Mouse (Mus musculus) CH12.LX (cell line): ENCODE measurements around the gene Ptprm. TPM values are rescaled to one million over a fixed set of nuclear protein-coding genes. Genes with fewer than 3 reads are reported as not detected.

ENCODE experiments used
- DNase-seq: peaks from one replicate; pipeline ENCODE4 v3.0.0-alpha.2; 2013; ENCODE audit errors: extremely low read depth
- H3K27ac ChIP-seq: 2 replicates; pipeline ENCODE4 v1.5.1; 2012; ENCODE audit warnings: low read depth, mild to moderate bottlenecking, control low read depth, moderate library complexity; ENCODE audit not compliant: insufficient read depth
- H3K27me3 ChIP-seq: replicated peaks from 2 replicates; pipeline ENCODE3; 2012; ENCODE audit warnings: inconsistent platforms
- H3K36me3 ChIP-seq, 2 experiments: replicated peaks in 1 of 2; 2 replicates each; pipeline versions ENCODE3 to v1.6.1; 2012; ENCODE audit warnings: inconsistent platforms in 1 of 2, low read length in 1 of 2, mild to moderate bottlenecking in 1 of 2, mixed read lengths in 1 of 2, moderate library complexity in 1 of 2; ENCODE audit not compliant: control insufficient read depth in 1 of 2, insufficient read depth in 1 of 2
- H3K4me1 ChIP-seq, 2 experiments: 2 replicates each; pipeline ENCODE4 v1.6.1; 2012; ENCODE audit warnings: inconsistent platforms in 1 of 2, moderate library complexity in 1 of 2; ENCODE audit not compliant: insufficient read depth in 2 of 2, control insufficient read depth in 1 of 2
- H3K4me2 ChIP-seq: 2 replicates; pipeline ENCODE4 v1.6.1; 2012; ENCODE audit warnings: low read depth, mild to moderate bottlenecking, control low read depth; ENCODE audit not compliant: poor library complexity, insufficient read depth, severe bottlenecking
- H3K4me3 ChIP-seq, 3 experiments: fragments of 150-350 bp in 1 of 3; sonication (generic) in 1 of 3; replicated peaks in 1 of 3; 2 replicates each; pipeline versions ENCODE3 to v1.5.1; 2011 to 2012; ENCODE audit warnings: low read depth in 2 of 3, low read length in 2 of 3, mild to moderate bottlenecking in 2 of 3, moderate library complexity in 2 of 3, control low read depth in 1 of 3, improper control_type of control experiment in 1 of 3, inconsistent platforms in 1 of 3, mixed read lengths in 1 of 3; ENCODE audit not compliant: poor library complexity in 1 of 3
- H3K79me2 ChIP-seq: replicated peaks from 2 replicates; pipeline ENCODE4 v1.6.1; 2012; ENCODE audit warnings: mild to moderate bottlenecking, moderate library complexity; ENCODE audit not compliant: control insufficient read depth, poor library complexity, insufficient read depth, severe bottlenecking; ENCODE audit errors: extremely low read depth
- H3K9ac ChIP-seq: 2 replicates; pipeline ENCODE4 v1.6.1; 2012; ENCODE audit warnings: low read depth, mild to moderate bottlenecking, control low read depth, moderate library complexity; ENCODE audit not compliant: insufficient read depth
- H3K9me3 ChIP-seq: replicated peaks from 2 replicates; pipeline ENCODE3; 2012; ENCODE audit warnings: low read length, inconsistent platforms, mixed read lengths
- BHLHE40 ChIP-seq: IDR thresholded peaks from 2 replicates; pipeline ENCODE4 v1.6.1; 2011; ENCODE audit warnings: mild to moderate bottlenecking, low read depth, low read length, improper control_type of control experiment
- CHD1 ChIP-seq: IDR thresholded peaks from 2 replicates; pipeline ENCODE4 v1.6.1; 2012; ENCODE audit warnings: low read depth, low read length, improper control_type of control experiment, inconsistent platforms
- CTCF ChIP-seq, 2 experiments: IDR thresholded peaks in 1 of 2; conservative IDR thresholded peaks in 1 of 2; 2 replicates each; pipeline ENCODE4 v1.5.1; 2011 to 2012; ENCODE audit warnings: low read depth in 2 of 2, low read length in 2 of 2, improper control_type of control experiment in 1 of 2, inconsistent platforms in 1 of 2, mild to moderate bottlenecking in 1 of 2, moderate library complexity in 1 of 2
- EP300 ChIP-seq: IDR thresholded peaks from 2 replicates; pipeline ENCODE4 v1.6.1; 2011; ENCODE audit warnings: low read length, improper control_type of control experiment
- ETS1 ChIP-seq: conservative IDR thresholded peaks from 2 replicates; pipeline ENCODE4 v1.6.1; 2012; ENCODE audit warnings: low read depth, mild to moderate bottlenecking, inconsistent platforms, low read length, improper control_type of control experiment, moderate library complexity
- GABPA ChIP-seq: IDR thresholded peaks from 2 replicates; pipeline ENCODE4 v1.6.1; 2012; ENCODE audit warnings: low read depth, low read length, improper control_type of control experiment, inconsistent platforms; ENCODE audit not compliant: insufficient replicate concordance
- IRF4 ChIP-seq: IDR thresholded peaks from 2 replicates; pipeline ENCODE4 v1.6.1; 2014; ENCODE audit warnings: low read depth, mild to moderate bottlenecking, inconsistent platforms, low read length, improper control_type of control experiment
- JUN ChIP-seq: IDR thresholded peaks from 2 replicates; pipeline ENCODE4 v1.6.1; 2011; ENCODE audit warnings: low read depth, mild to moderate bottlenecking, low read length, improper control_type of control experiment, moderate library complexity; ENCODE audit not compliant: insufficient read depth
- JUND ChIP-seq: conservative IDR thresholded peaks from 2 replicates; pipeline ENCODE4 v1.6.1; 2011; ENCODE audit warnings: low read depth, low read length, improper control_type of control experiment
- MAFK ChIP-seq: IDR thresholded peaks from 2 replicates; pipeline ENCODE4 v1.6.1; 2011; ENCODE audit warnings: low read length, improper control_type of control experiment; ENCODE audit not compliant: insufficient replicate concordance
- MAX ChIP-seq: IDR thresholded peaks from 2 replicates; pipeline ENCODE4 v1.6.1; 2011; ENCODE audit warnings: low read length, improper control_type of control experiment
- MXI1 ChIP-seq: IDR thresholded peaks from 2 replicates; pipeline ENCODE4 v1.6.1; 2011; ENCODE audit warnings: mild to moderate bottlenecking, low read depth, low read length, improper control_type of control experiment
- NELFE ChIP-seq: IDR thresholded peaks from 2 replicates; pipeline ENCODE4 v1.6.1; 2011; ENCODE audit warnings: low read depth, low read length, improper control_type of control experiment
- PAX5 ChIP-seq: IDR thresholded peaks from 2 replicates; pipeline ENCODE4 v1.6.1; 2012; ENCODE audit warnings: low read length, inconsistent platforms, mixed read lengths
- RAD21 ChIP-seq: IDR thresholded peaks from 2 replicates; pipeline ENCODE4 v1.6.1; 2011; ENCODE audit warnings: low read depth, mild to moderate bottlenecking, low read length, improper control_type of control experiment, moderate library complexity
- RCOR1 ChIP-seq: conservative IDR thresholded peaks from 2 replicates; pipeline ENCODE4 v1.6.1; 2012; ENCODE audit warnings: low read depth, mild to moderate bottlenecking, inconsistent platforms, low read length, improper control_type of control experiment
- SIN3A ChIP-seq: IDR thresholded peaks from 2 replicates; pipeline ENCODE4 v1.6.1; 2012; ENCODE audit warnings: low read length, improper control_type of control experiment, inconsistent platforms
- SMC3 ChIP-seq: IDR thresholded peaks from 2 replicates; pipeline ENCODE4 v1.6.1; 2011; ENCODE audit warnings: low read depth, low read length, improper control_type of control experiment
- TBP ChIP-seq: conservative IDR thresholded peaks from 2 replicates; pipeline ENCODE4 v1.6.1; 2011; ENCODE audit warnings: low read depth, low read length, improper control_type of control experiment
- TCF12 ChIP-seq: IDR thresholded peaks from 2 replicates; pipeline ENCODE4 v1.6.1; 2014; ENCODE audit warnings: low read depth, mild to moderate bottlenecking, inconsistent platforms, low read length, improper control_type of control experiment
- USF1 ChIP-seq: IDR thresholded peaks from 2 replicates; pipeline ENCODE4 v1.6.1; 2014; ENCODE audit warnings: low read depth, mild to moderate bottlenecking, inconsistent platforms, low read length, improper control_type of control experiment
- USF2 ChIP-seq: conservative IDR thresholded peaks from 2 replicates; pipeline ENCODE4 v1.6.1; 2011; ENCODE audit warnings: low read depth, low read length, improper control_type of control experiment
- ZNF384 ChIP-seq: IDR thresholded peaks from 2 replicates; pipeline ENCODE4 v1.6.1; 2012; ENCODE audit warnings: low read depth, low read length, improper control_type of control experiment, inconsistent platforms
- dilution Hi-C: fragments of 300-500 bp; cut with MboI; formaldehyde crosslinking; loops from 2 replicates; pipeline ENCODE4 v1.14.3; 2020; ENCODE audit warnings: low sequenced_read_pairs; ENCODE audit not compliant: extremely low pct_unique_long_range_greater_than_20kb, extremely low pct_ligation_motif_present
- in situ Hi-C: fragments of 300-500 bp; cut with MboI; formaldehyde crosslinking; loops from 3 replicates; pipeline ENCODE4 v1.14.3; 2019; ENCODE audit warnings: low sequenced_read_pairs, low pct_ligation_motif_present, low pct_unique_long_range_greater_than_20kb, mixed read lengths
- polyA plus RNA-seq: library from polyadenylated mRNA; unstranded; fragments of >175 nt; gene quantifications from 2 replicates; pipeline ENCODE4 v1.2.1, GENCODE M21; 2012; ENCODE audit warnings: low read depth; ENCODE audit not compliant: insufficient read length
- total RNA-seq, 2 experiments: library from RNA; depleted of rRNA; stranded (reverse); fragments of 300-350 nt in 1 of 2; fragments of >200 nt in 1 of 2; gene quantifications; 2 replicates each; pipeline ENCODE4 v1.2.3; 2012 to 2014

Gene Ptprm
- total and polyA plus RNA-seq, 3 experiments: not detected

DNA sequence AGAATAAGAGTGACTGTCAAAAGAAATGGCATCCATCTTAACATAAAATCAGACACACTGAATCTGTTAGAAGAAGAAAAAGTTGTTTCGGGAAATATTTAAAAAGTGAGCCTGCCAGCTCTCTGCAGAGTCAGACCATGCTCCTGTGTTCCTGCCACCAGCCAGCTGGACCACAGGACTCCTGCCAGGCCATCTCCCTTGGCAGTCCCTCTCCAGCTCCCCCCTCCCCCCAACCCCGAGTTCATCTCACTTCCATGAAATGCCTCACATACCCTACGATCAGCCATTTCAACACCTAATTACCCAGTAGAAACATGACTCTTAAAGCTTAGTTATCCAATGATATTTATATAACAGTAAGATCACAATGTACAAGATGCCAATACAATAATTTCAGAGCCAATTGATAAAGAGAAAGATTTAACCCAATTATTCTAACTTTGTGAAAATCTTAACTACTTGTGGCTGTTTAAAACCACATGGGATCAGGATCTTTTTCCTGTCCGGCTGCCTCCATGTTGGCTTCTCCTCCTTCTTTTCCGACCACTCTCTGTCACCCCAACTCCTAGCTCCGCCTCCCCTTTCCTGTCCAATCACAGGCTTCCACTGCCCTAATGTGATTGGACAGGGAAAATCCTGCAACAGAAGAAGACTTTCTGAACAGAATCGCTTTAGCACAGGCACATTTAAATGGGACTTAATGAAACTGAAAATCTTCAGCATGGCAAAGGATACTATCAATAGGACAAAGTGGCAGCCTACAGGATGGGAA is 716.1 kb downstream of the Ptprm start:
- H3K9me3 ChIP-seq: peaks cover 55% of the 10 kb centered on the region
- no peak for TF ChIP-seq EP300
- no peak for TF ChIP-seq NELFE
- no peak for TF ChIP-seq TBP
- TF ChIP-seq GABPA: no peak
- no peak for TF ChIP-seq JUND
- no peak for TF ChIP-seq ETS1
- TF ChIP-seq JUN: no peak
- TF ChIP-seq CTCF (conservative IDR thresholded peaks at IDR 0.05 in 1 of 2, IDR thresholded peaks at IDR 0.05 in 1 of 2; ENCODE audit: low read depth in 2 of 2, low read length in 2 of 2): no peak
- TF ChIP-seq CHD1: no peak
- no peak for TF ChIP-seq USF1
- TF ChIP-seq RAD21: no peak
- no peak for TF ChIP-seq MAX
- TF ChIP-seq MAFK: no peak
- no peaks in the 10 kb centered on the region for H3K27me3 ChIP-seq
- H3K4me3 ChIP-seq: no peak overlapping the region
- DNase-seq: no peak
- no peak overlapping the region for H3K9ac ChIP-seq
- no peaks in the 10 kb centered on the region for H3K4me1 ChIP-seq
- H3K79me2 ChIP-seq: no peaks in the 10 kb centered on the region
- dilution Hi-C loops (no loop called here), in situ Hi-C loops (no loop called here)
- no peaks in the 10 kb centered on the region for H3K36me3 ChIP-seq
- H3K4me2 ChIP-seq: no peak overlapping the region
- H3K27ac ChIP-seq: no peak overlapping the region

DNA sequence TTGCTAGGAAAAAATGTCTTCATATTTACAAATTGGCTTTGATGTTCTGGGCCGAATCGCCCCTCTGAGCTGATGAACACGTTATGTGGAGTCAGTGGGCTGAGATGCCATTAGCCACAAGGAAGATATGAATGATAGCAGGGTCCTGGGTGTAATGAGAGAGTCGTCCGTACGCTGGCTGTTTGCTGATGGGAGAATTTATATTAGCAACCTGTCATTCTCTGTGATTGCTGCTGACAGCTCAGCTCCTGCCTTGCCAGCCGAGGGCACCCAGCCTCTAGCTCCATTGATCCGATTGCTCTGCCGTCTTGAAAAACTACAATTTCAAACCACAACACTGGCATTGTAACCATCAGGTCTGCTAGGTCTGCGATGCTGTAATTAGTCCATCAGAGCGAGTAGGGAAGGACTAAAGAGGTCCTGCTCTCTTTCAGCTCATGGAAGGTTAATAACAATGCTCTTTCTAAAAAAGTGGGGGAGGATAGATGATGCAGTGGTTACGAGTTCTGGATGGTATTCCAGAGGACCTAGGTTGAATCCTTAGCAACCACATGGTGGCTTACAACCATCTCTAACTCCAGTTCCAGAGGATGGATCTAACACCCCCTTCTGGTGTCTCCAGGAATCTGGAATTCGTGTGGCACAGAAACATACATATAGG is 734.1 kb downstream of the Ptprm start:
- no peaks in the 10 kb centered on the region for H3K4me1 ChIP-seq
- no peak for DNase-seq
- H3K36me3 ChIP-seq: no peaks in the 10 kb centered on the region
- TF ChIP-seq TBP: no peak
- no peak for TF ChIP-seq JUND
- TF ChIP-seq SMC3: no peak
- no peak for TF ChIP-seq ETS1
- TF ChIP-seq SIN3A: no peak
- no peak for TF ChIP-seq USF1
- no peak for TF ChIP-seq GABPA
- no peak for TF ChIP-seq RCOR1
- TF ChIP-seq TCF12: no peak
- no peak for TF ChIP-seq ZNF384
- no peak for TF ChIP-seq MXI1
- TF ChIP-seq MAX: no peak
- no peak for TF ChIP-seq PAX5
- TF ChIP-seq JUN: no peak
- TF ChIP-seq IRF4: no peak
- no peak for TF ChIP-seq USF2
- TF ChIP-seq NELFE: no peak
- no peak for TF ChIP-seq BHLHE40
- TF ChIP-seq CTCF (conservative IDR thresholded peaks at IDR 0.05 in 1 of 2, IDR thresholded peaks at IDR 0.05 in 1 of 2; ENCODE audit: low read depth in 2 of 2, low read length in 2 of 2): no peak
- H3K27ac ChIP-seq: no peak overlapping the region
- no peak overlapping the region for H3K9ac ChIP-seq
- dilution Hi-C loops (no loop called here), in situ Hi-C loops (no loop called here)
- no peak overlapping the region for H3K4me3 ChIP-seq
- H3K27me3 ChIP-seq: no peaks in the 10 kb centered on the region
- H3K9me3 ChIP-seq: peaks cover 56% of the 10 kb centered on the region
- no peak overlapping the region for H3K4me2 ChIP-seq
- no peaks in the 10 kb centered on the region for H3K79me2 ChIP-seq
